Mouse (Mus musculus) C2C12 (cell line): ENCODE results near the gene Vasn.

Experiments used
- CEBPB ChIP-seq: IDR thresholded peaks from one replicate; pipeline ENCODE4 v1.6.1; 2011; ENCODE audit warnings: low read depth, mild to moderate bottlenecking, control low read depth, moderate library complexity
- CTCF ChIP-seq: IDR thresholded peaks from one replicate; pipeline ENCODE4 v1.5.1; 2011; ENCODE audit not compliant: control insufficient read depth, insufficient read depth, insufficient read length
- MAX ChIP-seq: IDR thresholded peaks from one replicate; pipeline ENCODE4 v1.6.1; 2011; ENCODE audit warnings: mild to moderate bottlenecking, control low read depth
- MYOD1 ChIP-seq: IDR thresholded peaks from one replicate; pipeline ENCODE4 v1.6.1; 2011; ENCODE audit warnings: low read depth; ENCODE audit not compliant: control insufficient read depth, insufficient read length
- USF1 ChIP-seq: IDR thresholded peaks from one replicate; pipeline ENCODE4 v1.6.1; 2011; ENCODE audit warnings: low read depth, mild to moderate bottlenecking, control low read depth, moderate library complexity

- TF ChIP-seq CTCF, result no peak
- TF ChIP-seq MAX, result no peak
- TF ChIP-seq USF1, result no peak
- TF ChIP-seq CEBPB, result no peak
- TF ChIP-seq MYOD1, result no peak
Measured at GRCm38 (mm10) chr16:4676836-4677235, 37.1 kb downstream of the Vasn start.
